ENCODE assay signal across 23 mouse cellular contexts in the genomic region with DNA sequence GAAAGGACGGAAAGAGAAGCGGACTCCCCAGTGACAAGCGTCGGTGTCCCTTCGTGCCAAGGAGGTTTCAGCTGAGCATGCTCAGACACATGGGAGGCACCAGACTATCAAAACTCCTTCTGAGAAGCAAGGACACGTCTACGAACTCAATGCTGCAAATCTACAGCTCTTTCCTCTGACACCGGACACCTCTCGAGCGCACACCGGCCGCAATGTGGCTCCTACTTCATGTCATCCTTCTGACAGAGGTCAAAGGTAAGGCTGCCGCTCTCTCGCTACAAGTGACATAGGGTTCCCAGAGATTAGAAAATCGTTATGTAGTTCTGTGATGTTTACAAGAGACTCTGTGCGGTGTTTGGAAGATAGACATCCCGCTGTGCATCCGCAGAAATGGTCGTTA. TPM values are rescaled to one million over a fixed set of nuclear protein-coding genes. Genes with fewer than 3 reads are reported as not detected.
"Had no signal": no experiment of that assay in that cellular context is flagged by ENCODE, and none has a peak within 500 bp of the region (broad histone marks: within the 10 kb centered on the region; RNA-seq: fewer than 3 reads in every experiment).

A gene (plus strand): TSS at position 20 of the 400 bp plus-strand sequence.

- H3K27me3 ChIP-seq: midbrain, embryonic 15.5 days; neural tube, embryonic 12.5 days; neural tube, embryonic 15.5 days had no signal

- H3K4me2 ChIP-seq: limb, embryonic 12.5 days; limb, embryonic 15.5 days; liver, embryonic 11.5 days; lung, embryonic 14.5 days; midbrain, embryonic 12.5 days; midbrain, embryonic 15.5 days; neural tube, embryonic 12.5 days; neural tube, embryonic 15.5 days had no signal

- H3K9me3 ChIP-seq: limb, embryonic 15.5 days; midbrain, embryonic 12.5 days; midbrain, embryonic 15.5 days; neural tube, embryonic 15.5 days had no signal

- H3K4me1 ChIP-seq: limb, embryonic 15.5 days; midbrain, embryonic 12.5 days had no signal

- ATAC-seq: liver, postnatal 0 days; lung, postnatal 0 days; midbrain, embryonic 15.5 days had no signal

- DNase-seq: kidney, adult 11 months; kidney, postnatal 25 days; layer of hippocampus, postnatal 36 days; liver, postnatal 0 days; lung, embryonic 14.5 days; right cerebral cortex, adult 18-20 months; right cerebral cortex, postnatal 14 days; right cerebral cortex, postnatal 4 days; thymus, adult 18-20 months; thymus, postnatal 36 days had no signal

- H3K36me3 ChIP-seq: limb, embryonic 12.5 days; limb, embryonic 15.5 days; midbrain, embryonic 12.5 days; midbrain, embryonic 15.5 days; neural tube, embryonic 12.5 days; neural tube, embryonic 15.5 days had no signal

- H3K4me3 ChIP-seq: left cerebral cortex, adult 2 months; limb, embryonic 12.5 days; limb, embryonic 15.5 days; midbrain, embryonic 12.5 days; midbrain, embryonic 15.5 days; neural tube, embryonic 12.5 days; neural tube, embryonic 15.5 days had no signal

- H3K9ac ChIP-seq: limb, embryonic 12.5 days; limb, embryonic 15.5 days; liver, embryonic 14.5 days; liver, postnatal 0 days; lung, embryonic 14.5 days; midbrain, embryonic 12.5 days; midbrain, embryonic 15.5 days; neural tube, embryonic 12.5 days; neural tube, embryonic 15.5 days had no signal

- H3K27ac ChIP-seq: kidney, postnatal 0 days; left cerebral cortex, adult 2 months; limb, embryonic 12.5 days; limb, embryonic 15.5 days; liver, embryonic 14.5 days; macrophage; midbrain, embryonic 12.5 days; midbrain, embryonic 15.5 days; neural tube, embryonic 12.5 days; neural tube, embryonic 15.5 days; stomach, postnatal 0 days had no signal

RNA-seq across cellular contexts. Expression of the gene that starts here (rescaled TPM):
- polyA plus RNA-seq: liver, embryonic 14.5 days; liver, postnatal 0 days; macrophage had no signal
